Mouse (Mus musculus): ENCODE measurements around the gene Chst12.

DNA sequence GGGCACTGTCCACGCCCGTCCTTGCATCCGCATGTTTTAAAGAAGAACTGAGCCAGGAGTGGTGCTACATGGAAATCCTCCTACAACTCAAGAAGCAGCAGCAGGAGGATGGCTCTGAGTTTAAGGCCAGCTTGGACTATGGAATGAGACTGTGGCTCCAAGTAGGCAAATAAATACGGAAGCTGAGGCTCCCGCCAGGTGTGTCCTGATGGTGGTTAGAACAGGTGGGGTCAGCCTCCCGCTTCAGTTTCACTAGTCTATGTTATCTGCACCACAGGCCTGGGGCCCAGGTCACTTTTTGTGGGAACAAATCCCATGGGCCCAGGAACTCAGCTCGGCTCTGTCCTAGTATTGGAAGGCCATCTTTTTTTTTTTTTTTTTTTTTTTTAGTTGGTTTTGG, 48.4 kb downstream of the Chst12 start:
- no peak for TF ChIP-seq EP300 (IDR thresholded peaks at IDR 0.05)
- no peak for TF ChIP-seq CTCF (IDR thresholded peaks at IDR 0.05)
